Mouse (Mus musculus) intestine, embryonic 15.5 days (tissue): ENCODE data around the gene Tssk1. TPM values are rescaled to one million over a fixed set of nuclear protein-coding genes. Genes with fewer than 3 reads are reported as not detected.

Source experiments
- ATAC-seq: fragments of 200-750 bp; cut with Nextera tagmentation; 2 replicates; pipeline ENCODE4 v1.8.0; 2017; ENCODE audit warnings: moderate TSS enrichment, moderate library complexity
- H3K27ac ChIP-seq: fragments of 300-500 bp; sonication (generic); 2 replicates; pipeline ENCODE4 v1.5.1; 2015; ENCODE audit warnings: mild to moderate bottlenecking, inconsistent platforms
- H3K27me3 ChIP-seq: fragments of 300-500 bp; sonication (generic); replicated peaks from 2 replicates; pipeline ENCODE4 v1.6.1; 2015; ENCODE audit warnings: inconsistent platforms
- H3K36me3 ChIP-seq: fragments of 300-500 bp; sonication (generic); 2 replicates; pipeline ENCODE4 v1.6.1; 2015; ENCODE audit warnings: inconsistent platforms
- H3K4me1 ChIP-seq: fragments of 300-500 bp; sonication (generic); replicated peaks from 2 replicates; pipeline ENCODE4 v1.6.1; 2015; ENCODE audit warnings: inconsistent platforms
- H3K4me2 ChIP-seq: fragments of 300-500 bp; sonication (generic); replicated peaks from 2 replicates; pipeline ENCODE4 v1.6.1; 2015; ENCODE audit warnings: mild to moderate bottlenecking, inconsistent platforms
- H3K4me3 ChIP-seq: fragments of 300-500 bp; sonication (generic); replicated peaks from 2 replicates; pipeline ENCODE4 v1.5.1; 2015; ENCODE audit warnings: inconsistent platforms
- H3K9ac ChIP-seq: fragments of 300-500 bp; sonication (generic); 2 replicates; pipeline ENCODE4 v1.6.1; 2015; ENCODE audit warnings: inconsistent platforms
- H3K9me3 ChIP-seq: fragments of 300-500 bp; sonication (generic); 2 replicates; pipeline ENCODE4 v1.6.1; 2016; ENCODE audit warnings: inconsistent platforms
- WGBS: fragments of 180-500 bp; shearing (Covaris S2); methylation state at CpG from one replicate; pipeline ENCODE4 v1.1.7; 2015; 5-methylcytosine and 5-hydroxymethylcytosine counted together
- polyA plus RNA-seq: library from polyadenylated mRNA; unstranded; fragments of >200 nt; fragmentation: Nextera tagmentation; extraction: Ambion mirVana; gene quantifications from 2 replicates; pipeline ENCODE4 v1.2.1, GENCODE M21; 2015

The Tssk1 gene
- polyA plus RNA-seq, 1 experiment from 2014 or later: not detected

DNA sequence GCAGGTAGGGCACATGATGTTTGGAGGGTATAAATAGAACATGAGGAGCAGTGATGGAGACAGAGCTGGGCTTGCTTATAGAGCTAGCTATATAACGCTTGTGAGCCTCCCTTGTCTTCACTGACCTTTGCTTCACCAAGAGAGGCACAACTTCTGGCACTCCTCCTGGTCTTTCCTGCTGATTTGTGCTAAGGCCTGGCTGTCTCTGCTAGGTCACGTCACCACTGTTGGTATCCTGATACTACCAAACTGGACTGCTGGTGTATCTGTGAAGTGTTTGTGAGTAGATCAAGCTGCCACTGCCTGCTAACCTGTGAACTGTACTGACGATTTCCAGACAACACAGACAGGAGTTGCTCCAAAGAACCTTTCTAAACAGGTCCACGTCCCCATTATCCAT lies 18.8 kb upstream of the Tssk1 start:
- WGBS: 65% methylated on average over 4 of the region's 4 CpGs
- H3K9me3 ChIP-seq: no peaks in the 10 kb centered on the region
- no peak overlapping the region for H3K4me3 ChIP-seq
- no peak for ATAC-seq
- H3K27me3 ChIP-seq: no peaks in the 10 kb centered on the region
- no peak overlapping the region for H3K4me2 ChIP-seq
- H3K4me1 ChIP-seq: peaks cover 9% of the 10 kb centered on the region; the same call in 1 of the 2 replicates
- no peak overlapping the region for H3K9ac ChIP-seq
- H3K36me3 ChIP-seq: peaks cover 12% of the 10 kb centered on the region; the same call in 1 of the 2 replicates
- no peak overlapping the region for H3K27ac ChIP-seq

DNA sequence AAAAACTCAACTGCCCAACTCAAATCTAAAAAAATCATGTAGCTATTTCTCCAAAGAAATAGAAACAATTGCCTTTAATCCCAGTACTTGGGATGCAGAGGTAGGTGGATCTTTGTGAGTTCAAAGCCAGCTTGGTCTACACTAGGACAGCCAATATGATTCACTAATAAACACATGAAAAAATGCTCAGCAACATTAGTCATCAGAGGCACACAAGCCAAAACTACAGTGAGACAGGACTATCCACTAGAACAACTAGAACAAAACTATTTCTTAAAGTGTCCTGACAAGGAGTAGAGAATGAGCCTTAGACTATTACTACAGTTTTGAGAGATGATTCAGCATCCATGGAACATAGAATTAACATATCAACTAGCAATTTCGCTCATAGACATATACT lies 17.9 kb upstream of the Tssk1 start:
- Histone ChIP-seq H3K9me3 (no peaks in the 10 kb centered on the region), H3K27me3 (no peaks in the 10 kb centered on the region), H3K4me1 (peaks cover 9% of the 10 kb centered on the region; the same call in 1 of the 2 replicates), H3K36me3 (peaks cover 12% of the 10 kb centered on the region; the same call in 1 of the 2 replicates), H3K4me2 (no peak overlapping the region), H3K9ac (no peak overlapping the region), H3K27ac (no peak overlapping the region), H3K4me3 (no peak overlapping the region)
- ATAC-seq: no peak
- 96% methylated on average over 1 of the region's 1 CpGs for WGBS

DNA sequence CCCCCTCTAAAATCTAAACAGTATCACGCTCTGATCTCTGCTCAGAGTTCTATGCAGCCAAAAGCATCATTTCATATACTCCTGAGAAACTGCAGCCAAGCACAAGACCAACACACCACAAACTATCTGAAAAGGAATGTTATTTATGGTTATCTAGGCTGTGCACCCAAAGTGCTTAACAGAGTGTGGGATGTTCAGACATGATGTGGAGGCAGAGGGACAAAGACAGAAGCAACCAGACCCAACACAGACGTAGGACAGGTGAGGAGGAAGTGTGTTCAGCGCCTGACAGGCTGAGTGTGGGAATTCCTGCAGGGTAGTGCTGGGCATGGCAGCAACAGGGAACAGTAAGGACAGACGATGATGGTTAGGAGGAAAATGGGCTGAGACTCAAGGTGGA lies 14.5 kb upstream of the Tssk1 start:
- ATAC-seq: no peak
- H3K9me3 ChIP-seq: no peaks in the 10 kb centered on the region
- no peak overlapping the region for H3K27ac ChIP-seq
- H3K9ac ChIP-seq: no peak overlapping the region
- 82% methylated on average over 4 of the region's 4 CpGs for WGBS
- peaks cover 7% of the 10 kb centered on the region; the same call in 1 of the 2 replicates for H3K36me3 ChIP-seq
- peaks cover 13% of the 10 kb centered on the region; the same call in 1 of the 2 replicates for H3K4me1 ChIP-seq
- H3K27me3 ChIP-seq: no peaks in the 10 kb centered on the region
- no peak overlapping the region for H3K4me2 ChIP-seq
- no peak overlapping the region for H3K4me3 ChIP-seq

DNA sequence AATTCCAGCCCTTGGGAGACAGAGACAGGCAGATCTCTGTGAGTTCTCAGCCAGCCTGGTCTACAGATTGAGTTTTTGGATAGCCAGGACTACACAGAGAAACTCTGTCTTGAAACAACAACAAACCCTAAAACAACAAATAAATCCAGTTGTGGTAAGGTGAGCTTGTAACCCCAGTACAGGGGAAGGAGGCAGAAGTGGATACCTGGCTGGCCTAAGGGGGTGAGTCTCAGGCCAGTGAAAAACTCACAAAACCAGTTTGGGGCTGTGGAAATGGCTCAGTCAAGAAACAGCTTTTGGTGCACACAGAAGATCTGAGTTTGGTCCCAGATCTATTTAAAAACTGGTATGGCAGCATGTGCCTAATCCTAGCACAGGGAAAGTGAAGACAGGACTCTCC lies 11.8 kb upstream of the Tssk1 start:
- no peak overlapping the region for H3K27ac ChIP-seq
- H3K9me3 ChIP-seq: no peaks in the 10 kb centered on the region
- H3K4me2 ChIP-seq: no peak overlapping the region
- no peak overlapping the region for H3K9ac ChIP-seq
- no peaks in the 10 kb centered on the region for H3K27me3 ChIP-seq
- no peak overlapping the region for H3K4me3 ChIP-seq
- 0 out of 2 replicates have a peak, but pooled peaks cover 5% of the 10 kb centered on the region for H3K36me3 ChIP-seq
- H3K4me1 ChIP-seq: 0 out of 2 replicates have a peak, but pooled peaks cover 14% of the 10 kb centered on the region
- no peak for ATAC-seq

DNA sequence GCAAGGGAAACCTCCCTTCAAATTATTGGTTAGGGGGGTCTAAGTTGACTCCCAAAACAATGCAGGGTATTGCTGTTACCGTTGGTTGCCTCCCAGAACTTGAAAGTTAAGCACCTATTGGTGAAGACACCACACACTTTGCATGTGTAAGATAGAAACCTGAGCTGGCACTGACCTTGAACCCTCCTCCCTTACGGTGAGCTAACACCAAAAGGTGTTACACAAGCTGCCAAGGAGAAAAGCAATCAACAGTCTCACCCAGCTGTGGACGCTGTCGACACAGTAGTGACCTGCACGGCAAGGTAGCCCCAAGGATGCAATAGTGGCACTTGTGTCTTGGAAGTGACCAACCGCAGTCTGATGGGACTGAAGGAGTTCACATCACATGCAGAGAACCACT lies 9.9 kb upstream of the Tssk1 start:
- Histone ChIP-seq H3K36me3 (0 out of 2 replicates have a peak, but pooled peaks cover 5% of the 10 kb centered on the region), H3K27ac (no peak overlapping the region), H3K9me3 (no peaks in the 10 kb centered on the region), H3K4me1 (0 out of 2 replicates have a peak, but pooled peaks cover 14% of the 10 kb centered on the region), H3K4me2 (no peak overlapping the region), H3K9ac (no peak overlapping the region), H3K4me3 (no peak overlapping the region), H3K27me3 (no peaks in the 10 kb centered on the region)
- 72% methylated on average over 6 of the region's 6 CpGs for WGBS
- ATAC-seq: no peak

DNA sequence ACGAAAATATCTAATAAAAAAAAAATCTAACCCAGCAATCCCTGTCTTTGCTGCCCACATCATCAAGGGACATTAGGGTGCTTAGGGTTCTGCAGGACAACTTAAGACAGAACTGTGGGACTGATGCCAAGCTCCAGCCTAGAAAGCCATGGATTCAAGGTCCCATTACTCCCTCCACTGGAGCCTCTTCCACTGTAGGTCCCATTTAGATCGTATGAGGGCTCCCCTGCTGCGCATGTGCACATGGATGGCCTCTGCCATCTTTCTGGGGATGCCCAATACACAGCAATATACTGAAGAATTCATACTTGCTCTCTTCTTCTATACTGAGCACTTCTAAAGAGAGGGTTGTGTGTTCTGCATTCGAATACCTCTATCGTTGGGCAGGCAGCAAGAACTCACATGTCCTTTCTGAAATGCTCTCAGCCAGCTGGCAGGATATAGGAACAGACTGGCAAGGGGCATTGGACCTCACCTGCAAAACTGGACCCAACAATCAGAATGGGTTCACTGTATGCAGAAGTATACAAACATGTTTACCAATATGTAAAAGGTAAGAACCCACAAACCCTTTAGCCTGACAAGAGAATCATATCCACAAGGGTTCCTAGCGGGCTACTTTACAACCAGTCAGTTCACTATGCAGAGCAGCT lies 4.2 kb upstream of the Tssk1 start:
- peak overlapping the region; percentile 71 for H3K4me2 ChIP-seq
- ATAC-seq: no peak
- no peak overlapping the region for H3K9ac ChIP-seq
- H3K4me3 ChIP-seq: peak overlapping the region; percentile 83; the same call in 1 of the 2 replicates
- H3K9me3 ChIP-seq: no peaks in the 10 kb centered on the region
- no peak overlapping the region for H3K27ac ChIP-seq
- H3K36me3 ChIP-seq: no peaks in the 10 kb centered on the region
- peaks cover 23% of the 10 kb centered on the region for H3K4me1 ChIP-seq
- 84% methylated on average over 6 of the region's 6 CpGs for WGBS
- H3K27me3 ChIP-seq: no peaks in the 10 kb centered on the region

DNA sequence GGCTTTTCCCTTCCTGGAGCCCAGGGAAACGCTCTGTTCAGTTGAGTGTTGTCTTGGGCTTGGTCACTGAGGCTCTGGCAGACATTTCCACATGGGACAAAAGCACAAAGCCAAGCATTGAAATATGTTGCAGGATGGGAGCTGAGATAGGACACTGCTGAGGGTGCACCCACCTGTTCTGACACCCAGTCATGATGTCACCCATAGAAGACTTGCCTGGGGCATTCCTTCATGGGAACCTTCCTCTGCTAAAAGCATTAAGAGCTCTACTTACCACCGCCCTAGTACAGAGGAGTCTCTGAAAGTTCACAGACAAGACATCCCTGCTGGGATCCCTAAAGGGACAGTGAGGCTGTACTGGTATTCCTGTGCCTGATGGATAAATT lies 3.7 kb upstream of the Tssk1 start:
- ATAC-seq: no peak
- Histone ChIP-seq H3K4me3 (peak overlapping the region; percentile 83), H3K9ac (peak overlapping the region; percentile 97), H3K27me3 (no peaks in the 10 kb centered on the region), H3K27ac (no peak overlapping the region), H3K4me2 (peak overlapping the region; percentile 71), H3K36me3 (no peaks in the 10 kb centered on the region), H3K4me1 (peaks cover 23% of the 10 kb centered on the region), H3K9me3 (no peaks in the 10 kb centered on the region)
- 43% methylated on average over 2 of the region's 2 CpGs for WGBS

DNA sequence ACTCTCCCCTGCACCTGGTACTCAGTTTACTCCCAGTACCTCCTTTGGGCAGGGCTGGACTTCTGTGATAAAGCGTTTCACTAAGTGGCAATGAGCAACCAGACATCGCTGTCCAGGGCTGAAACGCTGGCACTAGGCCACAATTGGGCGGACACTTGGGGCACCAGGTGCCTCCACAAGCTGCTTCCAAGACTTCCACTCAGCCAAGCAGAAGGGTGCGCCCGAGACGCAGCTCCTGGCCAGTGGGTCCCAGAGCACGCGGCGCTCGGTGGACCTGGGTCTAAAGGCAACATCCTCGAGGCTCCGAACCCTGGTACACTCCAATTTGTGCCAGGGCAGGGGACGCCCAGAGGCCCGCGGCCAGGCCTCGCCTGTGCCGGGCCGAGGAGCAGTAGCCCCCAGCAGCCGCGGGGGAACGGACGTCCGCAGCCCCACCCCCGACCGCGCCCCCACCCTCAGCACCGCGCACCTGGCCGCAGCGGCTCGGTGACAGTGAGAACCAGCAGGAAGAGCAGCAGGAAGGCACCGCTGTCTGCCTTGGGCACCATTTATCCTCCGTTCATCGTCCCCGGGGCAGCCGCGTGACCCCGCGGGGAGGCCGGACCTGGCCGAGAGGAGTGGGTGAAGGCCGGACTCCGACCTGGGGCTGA lies 3.0 kb upstream of the Tssk1 start:
- ATAC-seq: peak; percentile 78
- WGBS: 0% methylated on average over 44 of the region's 44 CpGs

DNA sequence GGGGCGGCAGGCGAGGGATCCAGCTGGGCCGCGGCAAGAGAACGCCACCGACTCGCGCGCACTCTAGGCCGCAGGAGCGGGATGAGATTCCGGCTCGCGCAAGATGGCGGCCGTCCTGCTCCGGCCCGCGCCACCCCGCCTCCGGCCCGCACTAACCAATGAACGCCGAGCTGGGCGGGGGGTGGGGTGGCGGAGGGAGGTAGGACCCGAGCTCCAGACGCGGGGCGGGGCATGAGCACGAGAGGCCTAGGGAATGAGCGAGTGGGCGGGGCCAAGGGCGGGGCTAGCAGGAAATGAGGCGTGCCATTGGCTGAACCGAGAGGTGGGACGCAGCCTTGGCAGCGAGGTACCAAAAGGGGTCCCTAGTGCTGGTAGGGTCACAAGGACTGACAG lies 2.5 kb upstream of the Tssk1 start, which contains the start of gene Gm20518:
Gene Gm20518, minus strand, starts transcription at position 105 of the 393 bp plus-strand sequence.
- Histone ChIP-seq H3K4me2 (peak within 1 kb of the TSS; percentile 78), H3K27ac (peak within 1 kb of the TSS; percentile 92), H3K27me3 (no peaks in the 10 kb centered on the region), H3K9me3 (no peaks in the 10 kb centered on the region), H3K4me1 (peaks cover 19% of the 10 kb centered on the region), H3K4me3 (peak within 1 kb of the TSS; percentile 83), H3K9ac (peak within 1 kb of the TSS; percentile 97), H3K36me3 (no peaks in the 10 kb centered on the region)
- ATAC-seq: peak; percentile 98
- 0% methylated on average over 38 of the region's 38 CpGs for WGBS

More for the DNA sequence above, 3.0 kb upstream of the Tssk1 start:
- Histone ChIP-seq H3K4me1 (peaks cover 20% of the 10 kb centered on the region), H3K4me3 (peak overlapping the region; percentile 83), H3K36me3 (no peaks in the 10 kb centered on the region), H3K9ac (peak overlapping the region; percentile 97), H3K9me3 (no peaks in the 10 kb centered on the region), H3K27me3 (no peaks in the 10 kb centered on the region), H3K27ac (peak overlapping the region; percentile 92), H3K4me2 (peak overlapping the region; percentile 71)

DNA sequence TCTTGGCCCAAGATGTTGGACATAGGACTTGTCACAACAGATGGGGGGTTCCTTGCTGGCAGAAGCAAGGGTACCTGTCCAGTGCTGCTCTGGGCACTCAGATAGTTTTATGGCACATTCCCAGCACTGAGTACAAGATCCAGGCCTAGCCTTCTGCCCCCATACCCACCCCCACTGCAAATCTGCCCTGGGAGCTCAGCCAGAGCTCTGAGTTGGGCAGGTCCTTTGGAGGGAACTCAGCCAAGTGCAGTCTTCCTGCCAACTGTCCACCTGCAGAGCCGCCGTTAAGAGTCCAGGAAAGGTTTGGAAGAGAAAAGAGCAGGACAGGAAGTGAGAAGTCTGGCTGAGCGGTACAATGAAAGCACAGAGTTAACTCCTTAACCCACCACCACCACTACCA lies 1.4 kb upstream of the Tssk1 start:
- no peak overlapping the region for H3K4me2 ChIP-seq
- H3K27ac ChIP-seq: no peak overlapping the region
- H3K36me3 ChIP-seq: no peaks in the 10 kb centered on the region
- no peak overlapping the region for H3K4me3 ChIP-seq
- 47% methylated on average over 3 of the region's 3 CpGs for WGBS
- no peak for ATAC-seq
- H3K27me3 ChIP-seq: no peaks in the 10 kb centered on the region
- H3K9me3 ChIP-seq: no peaks in the 10 kb centered on the region
- peaks cover 19% of the 10 kb centered on the region for H3K4me1 ChIP-seq
- no peak overlapping the region for H3K9ac ChIP-seq

DNA sequence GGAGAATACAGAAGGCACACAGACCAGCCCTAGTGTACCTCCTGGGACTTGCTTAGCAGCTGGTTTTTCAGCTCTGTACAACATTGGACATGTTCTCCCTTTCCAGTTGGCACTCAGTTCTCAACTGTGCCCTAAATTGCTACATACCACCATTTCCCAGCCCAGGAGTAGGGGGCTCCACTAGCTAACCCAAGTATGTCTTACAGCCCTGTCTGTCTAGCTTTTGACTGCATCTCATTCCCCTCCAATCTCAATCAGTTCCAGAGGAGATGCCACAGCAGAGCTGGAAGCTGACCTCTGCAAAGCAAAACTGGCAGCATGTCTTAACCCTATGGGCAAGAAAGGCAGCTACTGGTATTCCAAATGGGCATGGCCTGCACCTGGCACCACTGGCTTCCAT lies 2.1 kb downstream of the Tssk1 start:
- peaks cover 6% of the 10 kb centered on the region; the same call in 1 of the 2 replicates for H3K4me1 ChIP-seq
- H3K9me3 ChIP-seq: no peaks in the 10 kb centered on the region
- peaks cover 4% of the 10 kb centered on the region for H3K36me3 ChIP-seq
- no peaks in the 10 kb centered on the region for H3K27me3 ChIP-seq
- no peak overlapping the region for H3K4me2 ChIP-seq
- no peak overlapping the region for H3K4me3 ChIP-seq
- no peak for ATAC-seq
- H3K9ac ChIP-seq: no peak overlapping the region
- no peak overlapping the region for H3K27ac ChIP-seq

DNA sequence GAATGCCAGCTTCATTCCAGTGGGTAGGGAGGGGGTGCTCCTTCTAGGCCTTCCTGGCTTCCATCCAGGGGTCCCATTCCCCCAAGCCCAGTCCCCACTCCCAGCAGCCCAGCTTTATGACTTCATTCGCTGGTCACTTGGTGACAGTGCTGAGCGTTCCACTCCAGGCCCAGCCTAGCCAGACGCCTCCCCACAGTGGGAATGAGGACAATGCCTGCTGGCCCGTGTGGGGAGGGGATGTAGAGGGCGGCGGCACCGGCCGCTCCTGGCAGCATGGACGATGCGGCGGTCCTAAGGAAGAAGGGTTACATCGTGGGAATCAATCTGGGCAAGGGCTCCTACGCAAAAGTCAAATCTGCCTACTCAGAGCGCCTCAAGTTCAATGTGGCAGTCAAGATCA lies 4.4 kb downstream of the Tssk1 start, which contains the start of the genes Dgcr2 and Tssk2:
Gene Dgcr2, minus strand, starts transcription at position 101 of the 400 bp plus-strand sequence.
Gene Tssk2, plus strand, starts transcription at position 176 of the 400 bp plus-strand sequence.
- Histone ChIP-seq H3K27me3 (no peaks in the 10 kb centered on the region), H3K9me3 (no peaks in the 10 kb centered on the region)

More for the DNA sequence above, 4.4 kb downstream of the Tssk1 start, which contains the start of the genes Dgcr2 and Tssk2:
- no peak for ATAC-seq
- WGBS: 93% methylated on average over 14 of the region's 14 CpGs
- Histone ChIP-seq H3K4me1 (no peaks in the 10 kb centered on the region), H3K4me3 (no peak within 1 kb of the TSS), H3K36me3 (peaks cover 25% of the 10 kb centered on the region), H3K27ac (no peak within 1 kb of the TSS), H3K9ac (no peak within 1 kb of the TSS), H3K4me2 (no peak within 1 kb of the TSS)
